Mouse (Mus musculus) gastrocnemius, postnatal 36 days (tissue): Measurements from ENCODE around the gene Tbc1d16. TPM values are rescaled to one million over a fixed set of nuclear protein-coding genes. Genes with fewer than 3 reads are reported as not detected.

ENCODE experiments used
- microRNA-seq, 2 experiments: library from miRNA; unstranded; fragments of <30 nt; microRNA quantifications; one replicate each; pipeline ENCODE4 v1.2.0; 2021
- total RNA-seq, 2 experiments: library from RNA; stranded (reverse); gene quantifications; 2 replicates each; pipeline ENCODE4 v1.2.3; 2021

The Tbc1d16 gene
- total RNA-seq, 2 experiments from 2014 or later, result 19.2 to 23.2 TPM

Small RNA genes within 50 kb of the gene (microRNA-seq; reads per million reads assigned to microRNA genes)
- gene Mir6934, result 0.72 to 2.2 reads per million in 2 experiments

Other genes starting within 250 kb of the Tbc1d16 start
- not detected for gene Enpp7, start 240.3 kb downstream of the Tbc1d16 start, total RNA-seq
- gene Cbx2, start 205.5 kb downstream of the Tbc1d16 start, total RNA-seq, result 1 to 10 TPM in 1 of 2 experiments, under 1 TPM in 1; 0.79 to 1.1 TPM
- 1 to 10 TPM; 1.5 to 1.9 TPM for gene Cbx8, start 187.5 kb downstream of the Tbc1d16 start, total RNA-seq
- gene Cbx4, start 142.3 kb downstream of the Tbc1d16 start, total RNA-seq, result 1 to 10 TPM; 1.6 to 3.0 TPM
- not detected for gene Ccdc40, start 73 bp upstream of the Tbc1d16 start, total RNA-seq
- gene Gaa, start 39.4 kb upstream of the Tbc1d16 start, total RNA-seq, result 100 to 1,000 TPM; 122 to 134 TPM
- 10 to 100 TPM; 30.0 to 35.2 TPM for gene Eif4a3, start 71.6 kb upstream of the Tbc1d16 start, total RNA-seq
- gene Card14, start 79.3 kb upstream of the Tbc1d16 start, total RNA-seq, result under 1 TPM; 0.31 to 0.62 TPM
- 1 to 10 TPM; 2.9 to 3.6 TPM for gene Sgsh, start 127.0 kb upstream of the Tbc1d16 start, total RNA-seq
- gene Slc26a11, start 127.1 kb upstream of the Tbc1d16 start, total RNA-seq, result 1 to 10 TPM; 3.0 to 3.2 TPM
- gene Rnf213, start 164.6 kb upstream of the Tbc1d16 start, total RNA-seq, result 1 to 10 TPM; 4.6 to 4.9 TPM